Mouse (Mus musculus) T-helper 2 cell (primary cell): ENCODE results near the gene Samd3.

Experiments
- in situ Hi-C: fragments of 300-600 bp; cut with MboI, MseI; formaldehyde crosslinking; loops from one replicate; pipeline ENCODE4 v1.15.1; 2025; ENCODE audit warnings: high pct_unique_total_duplicates

Samd3 gene

DNA sequence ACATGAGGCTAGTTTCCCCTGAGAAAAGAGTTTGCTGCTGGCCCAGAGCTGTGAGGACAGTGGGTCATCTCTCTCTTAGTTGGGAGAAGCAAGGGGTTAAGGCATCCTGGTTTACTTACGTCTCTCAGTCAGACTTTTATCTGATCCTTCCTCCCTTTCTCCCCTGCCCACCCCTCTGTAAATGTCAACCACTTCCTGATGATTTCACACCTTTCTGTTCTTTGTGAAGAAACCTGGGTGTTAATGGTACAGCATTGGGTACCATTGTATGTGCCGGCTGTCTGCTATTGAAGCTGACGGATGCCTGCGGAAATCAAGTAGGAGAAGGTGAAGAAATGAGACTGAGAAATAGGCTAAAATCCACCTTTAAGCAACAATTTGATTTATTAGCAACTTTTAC is at the start of gene Samd3:
Gene Samd3, plus strand, starts transcription at position 220 of the 400 bp plus-strand sequence.
- in situ Hi-C loops: no loop called here

DNA sequence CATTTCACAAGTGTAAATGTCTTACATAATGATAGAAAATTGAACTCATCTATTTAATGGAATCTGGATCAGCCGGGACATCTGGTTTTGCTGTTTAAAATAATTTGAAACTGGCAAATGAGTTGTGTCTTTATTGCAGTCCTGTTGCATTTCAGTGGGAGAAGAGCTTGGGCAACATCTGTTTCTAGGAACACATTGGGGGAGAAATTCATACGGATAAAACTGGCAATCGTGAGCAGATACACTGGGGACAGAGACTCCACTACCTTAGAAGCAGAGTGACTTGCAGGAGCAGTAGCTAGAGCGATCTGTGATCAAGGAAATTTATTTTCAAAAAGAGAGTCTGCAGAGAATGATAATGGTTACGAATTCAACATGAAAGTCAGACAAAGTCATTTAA is 44.2 kb upstream of the Samd3 start:
- in situ Hi-C loops: no loop called here

DNA sequence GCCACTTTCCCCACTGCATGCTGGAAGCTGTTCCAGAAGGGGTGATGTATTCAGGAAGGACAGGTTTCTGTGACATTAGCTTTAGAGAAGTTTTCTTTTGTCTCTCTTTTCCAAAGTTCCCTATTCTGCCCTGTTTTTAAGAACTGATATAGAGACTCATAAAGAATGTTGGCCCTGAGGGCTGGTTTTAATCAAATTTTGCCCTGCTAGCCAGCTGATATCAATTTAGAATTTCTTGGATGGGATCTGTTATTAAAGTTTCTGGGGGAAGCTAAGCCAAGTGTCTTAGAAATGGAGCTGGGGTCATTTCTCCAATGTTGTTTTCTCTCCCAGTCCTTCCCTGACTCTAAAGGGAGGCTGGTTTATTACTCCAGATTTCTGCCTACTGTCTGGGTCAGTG is 38.7 kb upstream of the Samd3 start:
- in situ Hi-C loops: loop anchor here (10.0 kb wide), 1 partner anchor 254 kb away; no protein-coding TSS in a partner anchor

DNA sequence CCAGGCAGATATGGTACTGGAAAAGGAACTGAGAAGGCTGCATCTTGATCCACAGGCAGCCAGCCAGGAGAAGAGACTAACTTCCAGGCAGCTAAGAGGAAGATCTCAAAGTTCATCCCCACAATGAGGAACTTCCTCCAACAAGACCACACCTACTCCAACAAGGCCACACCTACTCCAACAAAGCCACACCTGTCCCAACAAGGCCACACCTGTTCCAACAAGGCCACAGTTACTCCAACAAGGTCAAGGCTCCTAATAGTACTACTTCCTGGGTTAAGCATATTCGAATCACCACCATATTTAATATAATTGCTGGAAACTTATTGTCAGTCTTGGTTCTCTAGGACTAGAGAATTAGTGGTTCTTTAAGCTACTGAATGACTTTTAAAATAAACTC is 34.6 kb upstream of the Samd3 start:
- in situ Hi-C loops: loop anchor here (10.0 kb wide), 1 partner anchor 250 kb away; no protein-coding TSS in a partner anchor

DNA sequence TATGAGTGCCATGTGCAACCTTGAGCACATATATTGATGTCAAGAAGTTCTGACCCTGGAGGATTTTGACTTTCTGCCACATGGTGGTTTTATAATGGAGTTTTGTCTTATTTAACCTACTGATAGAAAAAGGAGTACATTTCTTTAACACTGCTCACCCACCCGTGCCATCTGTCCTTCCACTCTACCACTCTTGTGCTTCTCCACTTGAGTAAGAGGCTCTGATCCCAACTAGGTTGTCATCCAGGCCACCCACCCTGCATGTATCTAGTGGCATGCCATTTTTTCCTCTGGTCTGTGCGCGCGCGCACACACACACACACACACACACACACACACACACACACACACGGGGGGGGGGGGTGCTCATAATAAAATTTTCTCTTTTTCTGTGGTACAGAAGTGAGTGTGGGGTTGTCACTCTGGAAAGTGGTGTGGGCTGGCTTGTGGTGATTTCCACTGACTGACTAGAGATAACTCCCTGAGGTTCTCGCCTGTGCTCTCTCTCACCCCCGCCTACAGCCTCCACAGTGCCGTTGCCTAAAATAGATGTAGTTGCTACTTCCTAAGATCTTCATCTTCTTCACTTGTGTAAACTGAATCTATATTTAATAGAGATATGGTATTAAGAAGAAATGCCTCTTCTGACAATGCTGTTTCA is 26.7 kb upstream of the Samd3 start:
- in situ Hi-C loops: no loop called here

DNA sequence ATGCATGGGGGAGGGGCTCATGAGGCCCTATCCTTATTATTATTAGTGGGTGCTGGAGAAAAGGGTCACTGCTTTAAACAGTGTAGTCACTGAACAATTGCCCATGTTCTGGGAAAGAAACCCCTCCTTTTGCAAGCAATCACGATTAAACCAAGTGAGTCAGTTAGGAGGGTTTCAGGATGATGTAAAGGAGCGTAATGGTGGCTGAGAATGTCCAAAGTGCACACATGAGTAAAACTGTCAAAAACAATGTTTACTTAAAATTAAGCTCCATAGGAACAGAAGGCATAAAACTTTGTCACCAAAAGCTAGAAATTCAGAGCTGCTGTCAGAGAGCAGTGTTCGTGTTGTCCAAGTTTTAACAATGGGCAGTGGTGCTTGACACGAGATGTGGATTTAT is 8.8 kb upstream of the Samd3 start:
- in situ Hi-C loops: no loop called here

DNA sequence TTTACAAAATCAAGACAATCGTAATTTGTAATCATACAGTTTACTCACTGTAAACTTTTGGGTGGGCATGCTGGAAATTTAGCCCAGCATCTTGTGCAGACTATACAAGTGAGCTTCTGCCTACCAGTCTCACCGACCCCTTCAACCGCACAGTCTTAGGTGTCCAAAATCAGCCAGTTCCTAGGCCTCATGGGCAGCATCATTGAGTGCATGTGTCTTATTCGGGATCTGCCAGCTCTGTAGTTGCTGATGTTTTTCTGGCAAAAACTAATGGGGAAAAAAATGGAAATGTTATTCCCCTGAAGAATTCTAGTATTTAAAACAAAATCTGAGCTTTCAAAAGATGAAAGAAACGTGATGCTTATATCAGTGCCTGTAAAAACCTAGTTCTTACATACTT is 3.3 kb upstream of the Samd3 start:
- in situ Hi-C loops: no loop called here

DNA sequence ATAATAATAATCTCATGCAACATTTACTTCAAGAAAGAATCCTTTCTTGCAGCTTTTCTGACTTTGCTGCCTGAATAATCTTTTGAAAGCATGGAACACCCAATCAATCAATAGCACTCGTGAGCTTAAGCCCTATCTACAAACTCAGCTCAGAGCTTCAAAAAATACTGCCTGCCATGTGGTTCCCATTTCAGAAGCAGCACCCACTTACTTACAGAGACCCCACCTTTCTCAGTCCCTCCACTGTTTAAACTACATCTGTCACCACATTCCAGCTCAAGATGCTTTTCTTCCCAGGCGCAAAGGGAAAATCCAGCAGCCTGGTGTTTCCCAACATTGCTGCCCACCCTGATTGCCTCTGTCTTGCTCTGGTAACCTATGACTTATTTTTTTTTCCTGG is 2.8 kb upstream of the Samd3 start:
- in situ Hi-C loops: no loop called here

DNA sequence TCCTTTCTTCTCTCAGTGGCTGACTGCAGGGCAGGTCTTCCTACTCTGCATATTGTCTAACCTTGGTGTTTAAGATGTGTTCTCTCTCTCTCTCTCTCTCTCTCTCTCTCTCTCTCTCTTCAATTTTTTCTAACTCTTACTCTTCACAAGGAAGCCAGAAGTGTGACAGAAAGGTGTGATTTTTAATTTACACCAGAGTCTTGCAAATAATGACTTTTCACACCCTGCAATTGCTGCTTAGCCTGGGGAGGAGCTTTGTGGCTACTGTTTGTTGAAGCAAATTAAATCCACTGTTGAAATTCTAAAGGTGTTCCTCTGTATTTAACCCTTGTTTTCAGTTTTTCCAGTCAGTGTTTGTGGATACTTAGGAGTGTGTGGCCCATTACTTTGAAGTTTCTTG is 1.3 kb upstream of the Samd3 start:
- in situ Hi-C loops: no loop called here

DNA sequence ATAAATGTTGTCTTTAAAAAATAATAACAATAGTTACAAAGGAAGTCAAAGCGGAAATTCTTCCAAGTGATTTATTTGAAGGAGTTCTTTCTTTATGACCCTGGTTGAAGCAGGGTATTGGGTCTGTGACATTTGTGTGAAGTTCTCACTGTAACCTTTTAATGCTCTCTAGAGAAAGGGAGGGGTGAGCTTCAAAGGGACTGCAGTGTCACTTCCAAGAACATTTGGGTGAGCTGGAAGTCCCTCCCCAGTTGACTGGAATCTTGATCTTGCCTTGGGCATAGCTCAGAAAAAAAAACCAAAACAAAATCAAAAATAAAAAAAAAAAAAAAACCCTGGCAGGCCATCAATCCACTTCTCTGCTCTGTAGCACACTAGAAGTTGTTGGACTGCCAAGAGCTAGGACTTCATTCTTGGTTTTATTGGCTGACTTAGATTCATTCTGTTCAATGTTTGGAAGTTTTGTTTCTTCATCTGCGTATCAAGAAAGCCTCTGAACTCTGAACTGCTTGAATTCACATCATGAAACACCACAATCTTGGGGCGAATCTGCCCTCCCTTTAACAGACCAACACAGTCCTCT is 2.7 kb downstream of the Samd3 start:
- in situ Hi-C loops: no loop called here

DNA sequence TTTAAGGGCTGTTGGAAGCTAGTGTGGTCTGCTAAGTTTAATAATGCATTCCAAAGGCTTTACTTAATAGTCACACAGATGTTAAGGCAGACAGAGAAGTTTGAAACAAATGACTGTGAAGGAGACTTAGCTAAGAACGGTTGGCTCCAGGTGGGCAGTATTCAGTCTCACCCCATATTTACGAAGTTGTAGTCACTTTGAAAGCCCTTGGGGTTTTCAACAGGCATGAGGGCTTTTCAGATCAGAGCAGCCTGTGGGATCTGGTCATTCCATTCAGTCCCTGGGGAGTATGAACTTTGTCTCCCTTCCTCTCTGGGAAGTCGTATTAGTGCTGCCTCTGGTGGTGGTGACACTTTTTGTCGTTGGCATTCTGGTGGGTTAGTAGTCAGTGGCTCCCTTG is 9.1 kb downstream of the Samd3 start:
- in situ Hi-C loops: no loop called here

DNA sequence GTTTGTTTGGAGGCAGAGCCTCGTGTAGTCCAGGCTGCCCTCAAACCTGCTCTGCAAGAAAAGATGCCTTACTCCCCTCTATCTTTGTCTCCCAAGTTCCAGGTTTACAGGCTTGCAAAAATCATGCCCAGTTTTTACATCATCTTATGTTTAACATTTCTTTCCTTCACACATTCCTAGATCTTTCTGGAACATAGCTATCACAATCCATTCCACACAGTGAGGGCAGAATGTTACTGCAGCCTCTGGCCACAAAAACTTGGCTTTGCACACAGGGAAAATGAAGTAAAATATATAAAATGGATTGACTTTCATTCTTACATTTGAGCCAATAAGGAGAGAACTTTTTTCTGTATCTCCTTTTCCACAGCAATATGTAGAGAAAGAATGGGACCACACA is 9.6 kb downstream of the Samd3 start:
- in situ Hi-C loops: no loop called here

DNA sequence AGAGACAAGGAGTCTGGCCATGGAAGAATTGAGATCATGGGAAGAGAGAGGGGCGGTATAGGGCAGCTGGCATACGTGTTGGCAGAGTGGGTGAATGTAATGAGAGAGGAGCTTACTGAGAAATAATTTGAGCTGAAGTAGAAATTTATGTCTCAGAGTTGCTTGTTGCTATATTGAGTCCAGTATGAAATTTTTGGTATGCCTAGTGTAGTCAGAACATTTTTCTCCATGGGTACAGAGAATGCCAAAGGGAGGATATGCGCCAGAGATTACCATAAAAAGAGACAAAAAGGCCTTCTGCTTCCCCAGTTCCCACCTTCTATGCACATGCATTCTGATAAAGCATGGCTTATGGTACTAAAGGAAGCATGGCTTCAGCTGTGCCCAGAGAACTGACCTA is 13.7 kb downstream of the Samd3 start:
- in situ Hi-C loops: no loop called here

DNA sequence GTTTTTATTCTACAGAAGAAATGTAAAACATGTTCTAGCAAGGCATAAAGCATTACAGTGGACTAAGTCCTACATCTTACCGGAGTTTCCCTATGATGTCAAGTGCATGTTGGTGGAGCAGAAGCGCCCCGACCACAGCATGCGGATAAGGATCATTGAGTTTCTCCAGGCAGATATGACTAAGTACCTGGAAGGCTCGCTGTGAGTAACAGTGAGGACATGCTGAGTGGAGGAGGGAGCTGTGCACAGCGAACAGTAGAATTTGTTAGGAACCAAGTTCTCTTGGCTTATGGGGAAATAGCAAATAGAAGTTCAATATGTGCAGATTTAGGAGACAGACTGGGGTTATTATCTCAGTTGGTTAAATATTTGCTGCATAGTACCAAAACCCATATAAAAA is 15.0 kb downstream of the Samd3 start:
- in situ Hi-C loops: no loop called here

DNA sequence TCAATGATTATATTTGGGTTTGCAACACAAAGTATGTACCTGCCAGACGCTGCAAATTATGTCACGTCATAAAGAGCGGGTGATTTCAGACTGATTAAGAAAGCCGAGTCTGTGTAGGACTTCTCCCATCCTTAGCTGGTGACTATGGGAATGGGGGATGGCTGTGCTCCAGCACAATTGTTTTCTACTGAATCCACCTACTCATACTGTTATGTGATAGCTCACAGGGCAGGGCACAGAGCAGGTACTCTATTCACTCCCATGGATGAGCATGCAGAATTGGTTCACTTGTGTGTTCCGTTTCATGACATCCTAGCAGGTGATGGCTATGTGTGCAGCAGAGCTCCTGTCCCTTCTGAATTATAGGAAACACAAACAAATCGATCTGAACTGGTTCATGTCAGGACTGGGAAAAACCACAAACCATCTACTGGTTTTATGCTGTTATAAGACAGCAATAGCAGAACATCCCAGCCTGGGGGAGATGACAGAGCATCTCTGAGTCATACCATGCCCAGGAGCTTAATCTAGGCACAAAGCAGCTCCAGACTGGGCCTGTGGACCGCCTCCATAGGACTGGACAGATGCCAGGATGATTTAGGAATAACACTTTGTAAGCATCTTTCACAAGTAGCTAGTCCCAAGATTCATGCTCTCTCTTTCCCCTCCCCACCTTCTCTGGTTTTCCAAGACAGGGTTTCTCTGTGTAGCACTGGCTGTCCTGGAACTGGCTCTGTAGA is 20.1 kb downstream of the Samd3 start:
- in situ Hi-C loops: no loop called here

DNA sequence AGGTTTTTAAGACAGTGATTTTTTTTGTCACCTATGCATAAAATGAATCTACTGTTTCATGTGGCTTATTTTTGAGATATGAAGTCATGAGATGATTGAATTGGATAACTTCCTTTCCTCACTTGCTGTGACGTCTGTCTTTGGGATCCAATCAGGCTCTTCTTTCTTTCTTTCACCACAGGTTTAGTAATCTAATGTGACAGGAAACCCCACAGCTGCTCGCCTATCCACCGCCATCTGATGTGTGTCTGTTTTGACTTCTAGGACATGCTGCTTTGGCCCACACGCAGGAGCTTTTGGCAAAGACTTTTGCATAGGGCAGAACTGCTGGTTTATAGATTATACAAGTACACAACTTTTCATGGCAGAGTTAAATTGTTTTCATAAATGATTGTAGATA is 30.4 kb downstream of the Samd3 start:
- in situ Hi-C loops: no loop called here

DNA sequence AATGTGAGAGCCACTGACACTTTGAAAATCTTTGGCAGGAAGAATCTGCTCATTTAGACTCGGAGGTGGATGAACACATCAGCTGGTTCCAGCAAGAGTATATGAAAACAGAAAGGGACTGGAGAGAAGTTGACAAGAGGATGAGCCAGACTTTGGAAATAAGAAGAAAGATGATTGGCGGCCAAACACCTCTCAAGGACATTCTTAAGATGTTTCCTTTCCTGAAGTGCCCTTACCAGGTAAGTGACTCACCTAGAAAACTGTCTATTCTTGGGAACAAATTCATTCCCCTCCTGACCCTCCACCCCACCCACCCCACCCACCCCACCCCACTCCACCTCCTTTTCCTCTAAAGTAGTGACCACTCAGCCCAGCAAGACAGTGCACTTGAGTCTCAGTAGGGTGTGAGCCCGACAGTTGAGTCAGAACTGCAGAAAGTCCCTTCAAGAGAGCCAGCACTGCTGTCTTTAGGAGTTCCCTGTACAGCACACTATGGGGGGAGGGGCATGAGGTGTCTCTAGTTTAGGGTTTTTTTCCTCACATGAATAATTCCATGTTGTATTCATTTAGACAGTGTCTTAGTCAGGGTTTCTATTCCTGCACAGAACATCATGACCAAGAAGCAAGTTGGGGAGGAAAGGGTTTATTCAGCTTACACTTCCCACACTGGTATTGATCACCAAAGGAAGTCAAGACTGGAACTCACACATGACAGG is 34.4 kb downstream of the Samd3 start:
- in situ Hi-C loops: no loop called here

DNA sequence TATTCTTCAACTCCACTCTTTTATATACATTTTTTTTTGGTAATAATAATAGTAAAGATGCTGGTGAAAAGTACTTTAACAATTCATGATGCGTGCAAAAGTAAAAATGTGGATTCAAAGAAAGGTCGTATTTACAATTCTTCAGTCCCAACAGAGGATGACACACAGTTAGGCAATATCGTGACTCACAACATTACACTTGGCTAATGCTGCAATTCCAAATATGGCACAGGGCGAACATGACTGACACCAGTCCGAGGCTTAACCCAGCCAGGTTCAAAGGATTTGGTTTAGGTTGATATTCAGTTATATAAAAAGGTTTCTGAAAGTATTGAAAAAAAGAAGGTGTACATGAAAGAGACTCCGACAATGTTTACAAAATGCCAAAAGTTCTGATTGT is 45.9 kb downstream of the Samd3 start:
- in situ Hi-C loops: no loop called here

DNA sequence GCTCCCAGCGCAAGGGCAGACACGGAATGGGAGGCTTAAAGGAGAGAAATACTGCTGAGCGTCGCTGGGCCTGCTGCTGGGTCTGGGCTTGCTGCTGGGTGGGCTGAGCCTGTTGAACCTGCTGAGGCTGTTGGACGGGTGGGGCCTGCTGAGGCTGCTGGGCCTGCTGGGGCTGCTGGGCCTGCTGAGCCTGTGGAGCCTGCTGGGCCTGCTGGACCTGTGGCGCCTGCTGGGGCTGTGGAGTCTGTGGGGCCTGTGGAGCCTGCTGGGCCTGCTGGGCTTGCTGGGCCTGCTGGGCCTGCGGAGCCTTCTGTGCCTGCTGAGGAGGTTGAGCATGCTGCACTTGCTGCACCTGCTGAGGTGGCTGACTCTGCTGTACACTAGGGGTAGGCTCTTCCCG is 50.5 kb downstream of the Samd3 start:
- in situ Hi-C loops: no loop called here

DNA sequence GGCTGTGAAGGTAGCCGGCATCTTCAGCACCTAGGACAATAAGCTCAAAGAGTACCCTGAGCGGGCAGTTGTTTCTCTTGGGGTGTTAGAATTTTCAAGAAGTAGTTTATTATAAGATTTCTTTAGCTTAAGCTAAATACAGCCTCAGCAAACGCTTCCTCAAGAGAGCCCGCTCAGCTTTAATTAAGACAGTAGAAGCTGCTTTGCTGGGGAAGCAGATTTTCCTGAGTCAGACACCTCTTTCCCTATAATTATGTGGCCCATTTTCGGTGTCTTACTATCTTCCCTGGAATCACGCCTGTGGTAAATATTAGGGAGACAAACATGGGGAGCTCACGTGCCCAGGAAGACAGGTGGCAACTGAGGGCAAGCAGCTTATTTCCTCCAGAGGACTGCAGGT is 57.6 kb downstream of the Samd3 start:
- in situ Hi-C loops: no loop called here

DNA sequence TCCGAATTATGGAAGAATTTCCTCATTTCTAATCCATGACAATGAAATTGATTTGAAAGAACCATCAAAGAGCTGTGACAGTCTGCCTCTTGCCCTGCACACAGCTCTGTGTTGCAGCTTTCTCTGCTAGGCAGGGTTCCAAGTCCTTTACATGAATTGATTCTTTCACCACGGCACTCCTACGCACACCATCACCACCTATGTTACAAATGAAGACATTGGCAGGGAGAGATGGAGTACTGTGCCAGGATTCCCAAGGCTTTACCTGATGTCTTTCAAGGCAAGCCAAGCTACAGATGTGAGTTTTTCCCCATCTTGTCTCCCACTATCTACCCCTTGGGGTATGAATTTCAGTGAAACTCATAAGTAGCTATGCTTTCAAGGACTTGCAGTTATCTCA is 67.7 kb downstream of the Samd3 start:
- in situ Hi-C loops: no loop called here

DNA sequence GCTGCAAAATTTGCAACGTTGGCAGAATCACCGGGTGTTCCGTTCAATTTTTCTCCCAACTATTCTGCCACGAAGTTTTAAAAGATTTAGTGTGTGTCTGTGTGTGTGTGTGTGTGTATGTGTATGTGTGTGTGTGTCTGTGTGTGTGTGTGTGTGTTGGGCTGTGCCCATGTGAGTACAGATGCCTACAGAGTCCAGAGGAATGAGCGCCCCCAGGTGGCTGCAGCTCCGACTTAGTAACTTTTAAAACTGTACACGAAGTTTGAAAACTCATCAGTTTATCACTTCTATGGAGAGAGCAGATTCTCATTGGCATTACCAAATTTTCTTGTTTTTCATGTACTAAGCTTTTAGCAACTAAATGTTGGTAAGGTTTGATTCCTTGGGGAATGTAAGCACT is 68.1 kb downstream of the Samd3 start:
- in situ Hi-C loops: no loop called here

DNA sequence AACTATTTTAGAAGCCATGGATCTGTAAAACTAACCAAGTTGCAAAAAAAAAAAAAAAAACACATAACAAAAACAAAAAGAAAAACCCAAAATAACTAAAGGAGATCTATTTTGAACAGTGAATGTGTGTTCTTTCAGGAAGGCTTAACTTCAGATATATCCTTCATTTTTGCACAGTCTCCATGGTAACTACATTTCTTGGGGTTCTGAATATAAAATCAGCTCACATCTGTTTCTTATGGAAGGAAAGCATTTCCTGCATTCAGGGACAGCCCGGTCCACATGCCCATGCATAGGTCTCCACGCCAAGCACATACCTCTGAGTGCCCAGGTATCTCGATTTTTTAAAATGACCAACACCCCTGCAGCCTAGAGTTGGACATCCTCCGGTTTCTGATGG is 72.8 kb downstream of the Samd3 start:
- in situ Hi-C loops: no loop called here
